35 mouse cellular contexts compared by ENCODE assay signal in the genomic region with DNA sequence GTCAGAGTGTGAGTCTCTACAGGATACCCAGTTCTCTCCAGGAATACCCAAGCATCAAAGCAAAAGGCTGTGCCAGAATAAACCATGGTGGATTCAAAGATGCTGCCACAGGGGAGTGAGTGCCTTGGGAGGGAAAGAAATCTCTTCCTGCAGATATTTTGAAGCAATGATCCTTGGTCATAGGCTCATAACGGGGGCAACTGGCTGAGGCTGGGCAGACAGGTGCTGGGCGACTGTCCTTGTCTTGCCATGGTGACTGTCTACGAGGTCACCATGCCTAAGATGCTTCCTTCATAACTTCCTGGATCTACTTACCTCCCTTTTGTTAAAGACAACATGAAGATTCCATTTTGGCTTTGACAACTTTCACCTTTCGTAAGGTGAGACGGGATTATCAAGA.
"Had no signal": no experiment of that assay in that cellular context is flagged by ENCODE, and none has a peak within 500 bp of the region (broad histone marks: within the 10 kb centered on the region; RNA-seq: fewer than 3 reads in every experiment).

No protein-coding gene starts in this region.

- H3K27me3 ChIP-seq: heart, embryonic 15.5 days; hindbrain, embryonic 12.5 days; hindbrain, embryonic 13.5 days; hindbrain, embryonic 15.5 days; intestine, embryonic 15.5 days had no signal

- H3K4me1 ChIP-seq: hindbrain, embryonic 12.5 days had no signal

- H3K9ac ChIP-seq: heart, embryonic 12.5 days; heart, embryonic 13.5 days; heart, embryonic 15.5 days; hindbrain, embryonic 12.5 days; hindbrain, embryonic 13.5 days; hindbrain, embryonic 14.5 days; hindbrain, embryonic 15.5 days; intestine, embryonic 15.5 days; kidney, embryonic 15.5 days had no signal

- DNase-seq: heart, postnatal 10 days; heart, postnatal 14 days; heart, postnatal 36 days; heart, postnatal 4 days; kidney, adult 11 months; kidney, adult 18-20 months; kidney, adult 2 months; kidney, adult 8-10 months; kidney, adult 9 months; kidney, postnatal 10 days; kidney, postnatal 14 days; kidney, postnatal 25 days; kidney, postnatal 36 days; kidney, postnatal 4 days; layer of hippocampus, adult 9-11 months; layer of hippocampus, postnatal 36 days had no signal

- H3K27ac ChIP-seq: heart, embryonic 10.5 days; heart, embryonic 13.5 days; heart, embryonic 15.5 days; hindbrain, embryonic 10.5 days; hindbrain, embryonic 12.5 days; hindbrain, embryonic 13.5 days; hindbrain, embryonic 14.5 days; hindbrain, embryonic 15.5 days; hindbrain, postnatal 0 days; intestine, embryonic 15.5 days; kidney, embryonic 15.5 days; kidney, postnatal 0 days; layer of hippocampus, adult 2 months had no signal

- H3K36me3 ChIP-seq: heart, embryonic 10.5 days; heart, embryonic 12.5 days; heart, embryonic 13.5 days; heart, embryonic 15.5 days; hindbrain, embryonic 10.5 days; hindbrain, embryonic 12.5 days; hindbrain, embryonic 13.5 days; hindbrain, embryonic 15.5 days; intestine, embryonic 15.5 days; kidney, embryonic 15.5 days had no signal

- H3K4me2 ChIP-seq: heart, embryonic 11.5 days; heart, embryonic 12.5 days; heart, embryonic 13.5 days; heart, embryonic 15.5 days; hindbrain, embryonic 12.5 days; hindbrain, embryonic 13.5 days; hindbrain, embryonic 14.5 days; hindbrain, embryonic 15.5 days; intestine, embryonic 15.5 days; kidney, embryonic 15.5 days had no signal

- H3K9me3 ChIP-seq: heart, embryonic 10.5 days; heart, embryonic 12.5 days; heart, embryonic 13.5 days; heart, embryonic 15.5 days; hindbrain, embryonic 10.5 days; hindbrain, embryonic 12.5 days; hindbrain, embryonic 13.5 days; hindbrain, embryonic 15.5 days; intestine, embryonic 15.5 days; kidney, embryonic 15.5 days had no signal

- ATAC-seq: hindbrain, embryonic 16.5 days; hindbrain, postnatal 0 days; inflammation-experienced regulatory T-cells, adult 6 months; intestine, embryonic 15.5 days; intestine, embryonic 16.5 days; intestine, postnatal 0 days had no signal

- H3K4me3 ChIP-seq: heart, embryonic 10.5 days; heart, embryonic 12.5 days; heart, embryonic 13.5 days; heart, embryonic 15.5 days; hindbrain, embryonic 10.5 days; hindbrain, embryonic 12.5 days; hindbrain, embryonic 13.5 days; hindbrain, embryonic 15.5 days; intestine, embryonic 15.5 days; kidney, embryonic 15.5 days; layer of hippocampus, adult 2 months had no signal
